Mouse (Mus musculus) lung, postnatal 36 days (tissue): ENCODE measurements around the gene Ercc4.

Experiments used
- DNase-seq: peaks from one replicate; pipeline ENCODE4 v3.0.0; 2022; ENCODE audit warnings: mixed read lengths

Gene Ercc4

DNA sequence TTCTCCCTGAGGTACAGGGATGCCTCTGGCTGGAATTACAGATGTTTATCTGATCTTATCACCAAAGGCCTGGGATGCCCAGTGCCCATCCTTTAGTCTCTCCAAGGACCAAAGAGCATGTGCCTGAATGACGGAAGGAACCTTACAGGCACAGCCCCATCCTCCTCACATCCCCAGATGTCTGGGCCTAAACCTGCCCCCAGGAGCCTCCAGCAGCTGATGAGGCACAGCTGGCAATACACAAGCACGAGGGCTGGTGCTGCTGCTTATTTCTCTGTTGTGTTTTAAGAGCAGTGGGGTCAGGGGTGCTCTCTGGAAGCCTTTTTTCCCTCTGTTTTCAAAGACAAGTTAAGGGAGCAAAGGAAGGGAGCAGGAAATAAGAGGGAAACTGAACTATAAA lies 89.7 kb downstream of the Ercc4 start:
- no peak for DNase-seq
